Mouse (Mus musculus) E14TG2a.4 (cell line): ENCODE measurements around the gene 4921524J17Rik.
A peak's percentile ranks its signal among the peaks of the same experiment; 100 is the strongest.

ENCODE experiments used
- H3K27me3 ChIP-seq: 2 replicates; pipeline ENCODE4 v1.6.1; 2014; ENCODE audit warnings: low read length, control low read depth; ENCODE audit not compliant: insufficient read depth
- H3K36me3 ChIP-seq: 2 replicates; pipeline ENCODE4 v1.6.1; 2014; ENCODE audit warnings: low read length, control low read depth; ENCODE audit not compliant: insufficient read depth
- H3K4me1 ChIP-seq: replicated peaks from 2 replicates; pipeline ENCODE4 v1.6.1; 2014; ENCODE audit warnings: low read depth, low read length, control low read depth
- H3K4me3 ChIP-seq: replicated peaks from 2 replicates; pipeline ENCODE4 v1.5.1; 2014; ENCODE audit warnings: mild to moderate bottlenecking, low read length
- H3K9me3 ChIP-seq: 2 replicates; pipeline ENCODE4 v1.6.1; 2014; ENCODE audit warnings: low read length, control low read depth
- CTCF ChIP-seq: conservative IDR thresholded peaks from 2 replicates; pipeline ENCODE4 v1.5.1; 2014; ENCODE audit warnings: low read length
- NANOG ChIP-seq: IDR thresholded peaks from 2 replicates; pipeline ENCODE4 v1.6.1; 2014; ENCODE audit warnings: borderline replicate concordance, low read length, mixed read lengths
- POU5F1 ChIP-seq: IDR thresholded peaks from 2 replicates; pipeline ENCODE4 v1.6.1; 2014; ENCODE audit warnings: low read length, borderline replicate concordance

The 4921524J17Rik gene

GRCm38 (mm10) chr8:85454750-85455149 lies 22.1 kb upstream of the 4921524J17Rik start:
- Histone ChIP-seq H3K27me3 (0 out of 2 replicates have a peak, but pooled peaks cover 4% of the 10 kb centered on the region), H3K4me3 (no peak overlapping the region), H3K9me3 (no peaks in the 10 kb centered on the region), H3K4me1 (peaks cover 26% of the 10 kb centered on the region), H3K36me3 (no peaks in the 10 kb centered on the region)
- TF ChIP-seq POU5F1, result no peak

GRCm38 (mm10) chr8:85453256-85453655 lies 20.6 kb upstream of the 4921524J17Rik start:
- H3K36me3 ChIP-seq, result no peaks in the 10 kb centered on the region
- no peak overlapping the region for H3K4me3 ChIP-seq
- no peaks in the 10 kb centered on the region for H3K9me3 ChIP-seq
- H3K4me1 ChIP-seq, result peaks cover 22% of the 10 kb centered on the region
- TF ChIP-seq POU5F1 (no peak), NANOG (no peak), CTCF (no peak)
- 0 out of 2 replicates have a peak, but pooled peaks cover 4% of the 10 kb centered on the region for H3K27me3 ChIP-seq

- H3K4me1 ChIP-seq, result peaks cover 20% of the 10 kb centered on the region
- H3K27me3 ChIP-seq, result 0 out of 2 replicates have a peak, but pooled peaks cover 4% of the 10 kb centered on the region
- H3K9me3 ChIP-seq, result no peaks in the 10 kb centered on the region
- no peak overlapping the region for H3K4me3 ChIP-seq
- TF ChIP-seq CTCF (no peak), NANOG (no peak), POU5F1 (no peak)
- H3K36me3 ChIP-seq, result no peaks in the 10 kb centered on the region
These were observed 19.7 kb upstream of the 4921524J17Rik start for GRCm38 (mm10) chr8:85452328-85452727.

- no peak for TF ChIP-seq CTCF
- TF ChIP-seq NANOG, result no peak
- no peak for TF ChIP-seq POU5F1
- Histone ChIP-seq H3K4me3 (no peak overlapping the region), H3K27me3 (0 out of 2 replicates have a peak, but pooled peaks cover 4% of the 10 kb centered on the region), H3K9me3 (no peaks in the 10 kb centered on the region), H3K4me1 (peaks cover 29% of the 10 kb centered on the region), H3K36me3 (no peaks in the 10 kb centered on the region)
These were observed 17.7 kb upstream of the 4921524J17Rik start for GRCm38 (mm10) chr8:85450335-85450734.

DNA sequence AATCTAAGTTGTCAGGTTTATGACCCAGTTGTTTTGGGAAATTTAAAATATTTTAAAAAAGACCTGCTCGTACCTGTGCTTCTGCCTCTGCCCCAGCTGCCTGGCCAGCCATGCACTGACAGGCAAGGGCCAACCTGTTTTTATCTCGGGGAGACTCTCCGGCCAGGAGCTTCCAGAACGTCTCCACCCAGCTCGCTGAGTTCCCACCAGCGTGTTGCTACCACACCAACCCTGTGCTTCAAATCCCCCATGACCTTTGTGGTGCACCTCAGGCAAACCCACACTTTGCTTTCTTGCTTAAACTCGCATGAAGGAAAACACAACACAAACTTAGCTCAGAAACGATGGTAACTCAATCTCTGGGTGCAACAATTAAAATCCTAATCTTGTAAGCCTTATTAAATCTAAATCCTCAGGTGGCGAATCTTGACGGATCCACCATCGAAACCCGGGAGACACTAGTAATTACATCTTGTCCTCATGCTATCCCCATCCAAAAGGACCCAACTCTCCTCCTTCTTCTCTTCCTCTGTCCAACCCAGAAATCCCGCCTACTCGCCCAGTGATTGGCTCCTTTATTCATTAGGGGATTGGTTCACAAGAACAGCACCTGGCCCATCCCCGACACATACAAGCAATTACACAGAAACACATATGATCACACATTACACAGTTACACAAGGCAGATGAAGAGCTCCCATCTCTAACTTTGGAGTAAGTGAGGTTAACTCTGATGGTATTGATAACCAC lies 13.5 kb upstream of the 4921524J17Rik start:
- TF ChIP-seq NANOG (no peak), POU5F1 (no peak)
- Histone ChIP-seq H3K36me3 (no peaks in the 10 kb centered on the region), H3K4me3 (peak overlapping the region; percentile 64), H3K9me3 (no peaks in the 10 kb centered on the region), H3K4me1 (peaks cover 48% of the 10 kb centered on the region), H3K27me3 (no peaks in the 10 kb centered on the region)

DNA sequence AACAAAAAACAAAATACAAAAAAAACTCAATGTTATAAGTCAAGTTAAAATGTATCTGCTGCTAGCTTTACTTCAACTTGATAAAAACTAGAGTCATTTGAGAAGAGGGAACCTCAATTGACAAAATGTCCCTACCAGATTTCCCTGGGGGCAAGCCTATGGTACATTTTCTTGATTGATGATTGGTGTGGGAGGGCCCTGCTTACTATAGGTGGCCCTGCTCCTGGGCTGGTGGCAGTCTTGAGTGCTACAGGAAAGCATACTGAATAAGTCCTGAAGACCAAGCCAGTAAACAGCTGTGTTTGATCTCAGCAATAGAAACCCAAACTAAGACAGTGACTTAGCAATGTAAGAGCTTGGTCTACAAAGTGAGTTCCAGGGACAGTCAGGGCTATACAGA lies 11.5 kb upstream of the 4921524J17Rik start:
- no peak overlapping the region for H3K4me3 ChIP-seq
- H3K9me3 ChIP-seq, result no peaks in the 10 kb centered on the region
- no peaks in the 10 kb centered on the region for H3K36me3 ChIP-seq
- TF ChIP-seq NANOG (no peak), CTCF (no peak), POU5F1 (no peak)
- no peaks in the 10 kb centered on the region for H3K27me3 ChIP-seq
- H3K4me1 ChIP-seq, result peaks cover 54% of the 10 kb centered on the region

GRCm38 (mm10) chr8:85441564-85441963 lies 8.9 kb upstream of the 4921524J17Rik start:
- Histone ChIP-seq H3K36me3 (no peaks in the 10 kb centered on the region), H3K27me3 (no peaks in the 10 kb centered on the region), H3K4me1 (peaks cover 44% of the 10 kb centered on the region), H3K9me3 (peaks cover 8% of the 10 kb centered on the region), H3K4me3 (no peak overlapping the region)
- TF ChIP-seq NANOG (peak; percentile 98), CTCF (no peak)

DNA sequence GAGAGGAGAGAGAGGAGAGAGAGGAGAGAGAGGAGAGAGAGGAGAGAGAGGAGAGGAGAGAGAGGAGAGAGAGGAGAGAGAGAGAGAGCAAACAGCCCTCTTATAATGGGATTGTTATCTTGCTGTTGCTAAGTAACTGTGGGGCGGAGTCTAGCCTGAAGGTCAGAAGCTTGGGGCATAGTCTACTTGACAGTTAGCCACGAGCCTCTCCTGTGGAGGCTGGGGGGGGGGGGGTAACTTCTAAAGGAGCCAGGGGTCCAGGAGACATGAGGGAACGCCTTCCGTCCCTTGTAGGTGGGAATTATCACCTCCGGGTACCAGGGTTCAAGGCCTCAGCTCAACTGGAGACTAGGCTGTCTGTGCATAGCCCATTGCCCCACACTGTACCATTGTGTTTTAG lies 3.1 kb upstream of the 4921524J17Rik start:
- Histone ChIP-seq H3K36me3 (no peaks in the 10 kb centered on the region), H3K27me3 (no peaks in the 10 kb centered on the region), H3K4me1 (peaks cover 39% of the 10 kb centered on the region), H3K4me3 (no peak overlapping the region), H3K9me3 (peaks cover 8% of the 10 kb centered on the region)
- TF ChIP-seq CTCF, result no peak

- H3K27me3 ChIP-seq, result no peaks in the 10 kb centered on the region
- no peaks in the 10 kb centered on the region for H3K36me3 ChIP-seq
- H3K4me1 ChIP-seq, result peaks cover 42% of the 10 kb centered on the region
- peaks cover 8% of the 10 kb centered on the region for H3K9me3 ChIP-seq
- no peak for TF ChIP-seq CTCF
- peak overlapping the region; percentile 71 for H3K4me3 ChIP-seq
These were observed 2.2 kb upstream of the 4921524J17Rik start for GRCm38 (mm10) chr8:85434817-85435216.
